Mouse (Mus musculus): Measurements from ENCODE around the gene Vwa5b2.

Vwa5b2 gene

GRCm38 (mm10) chr16:20610501-20611356 lies 21.5 kb downstream of the Vwa5b2 start:
- peak; percentile 37 to 70 for DNase-seq (ENCODE audit: low spot score in 2 of 2)

GRCm38 (mm10) chr16:20611357-20612227 lies 22.3 kb downstream of the Vwa5b2 start, which contains the start of the genes Eef1akmt4, Gm49333 and Alg3:
Gene Eef1akmt4 (plus strand): TSS chr16:20611593.
Gene Gm49333 (plus strand): TSS chr16:20611610.
Gene Alg3 (minus strand): TSS chr16:20611735.
- peak; percentile 72 to 76 for DNase-seq (ENCODE audit: low spot score in 2 of 2)

- DNase-seq (ENCODE audit: low spot score in 2 of 2) = no peak
These were observed 30.5 kb downstream of the Vwa5b2 start for GRCm38 (mm10) chr16:20619541-20620398.

GRCm38 (mm10) chr16:20620399-20620735 lies 31.1 kb downstream of the Vwa5b2 start:
- DNase-seq (ENCODE audit: low spot score in 2 of 2) = no peak

GRCm38 (mm10) chr16:20620751-20621190 lies 31.5 kb downstream of the Vwa5b2 start:
- DNase-seq (ENCODE audit: low spot score in 2 of 2) = peak in 1 of 2 experiments; percentile 54

- peak in 1 of 2 experiments; percentile 54 for DNase-seq (ENCODE audit: low spot score in 2 of 2)
These were observed 32.1 kb downstream of the Vwa5b2 start, which contains the start of gene Camk2n2 for GRCm38 (mm10) chr16:20621191-20621990. Gene Camk2n2 (minus strand): TSS chr16:20621287.

- peak in 1 of 2 experiments; percentile 65 for DNase-seq (ENCODE audit: low spot score in 2 of 2)
These were observed 32.9 kb downstream of the Vwa5b2 start for GRCm38 (mm10) chr16:20621991-20622685.

- DNase-seq (ENCODE audit: low spot score in 2 of 2) = no peak
These were observed 33.9 kb downstream of the Vwa5b2 start for GRCm38 (mm10) chr16:20623211-20623610.

- DNase-seq (ENCODE audit: low spot score in 2 of 2) = no peak
These were observed 39.7 kb downstream of the Vwa5b2 start for GRCm38 (mm10) chr16:20628871-20629391.

GRCm38 (mm10) chr16:20629731-20630634 lies 40.7 kb downstream of the Vwa5b2 start, which contains the start of gene Ece2:
Gene Ece2 (plus strand): TSS chr16:20629828.
- peak in 1 of 2 experiments; percentile 36 for DNase-seq (ENCODE audit: low spot score in 2 of 2)

- no peak for DNase-seq (ENCODE audit: low spot score in 2 of 2)
These were observed 48.1 kb downstream of the Vwa5b2 start for GRCm38 (mm10) chr16:20637410-20637809.

- DNase-seq (ENCODE audit: low spot score in 2 of 2) = peak; percentile 48 to 62
These were observed 49.1 kb downstream of the Vwa5b2 start for GRCm38 (mm10) chr16:20638367-20638766.

GRCm38 (mm10) chr16:20642161-20642560 lies 52.9 kb downstream of the Vwa5b2 start:
- peak; percentile 58 to 77 for DNase-seq (ENCODE audit: low spot score in 2 of 2)

- DNase-seq (ENCODE audit: low spot score in 2 of 2) = no peak
These were observed 54.6 kb downstream of the Vwa5b2 start for GRCm38 (mm10) chr16:20643911-20644310.

- peak; percentile 90 to 96 for DNase-seq (ENCODE audit: low spot score in 2 of 2)
These were observed 62.0 kb downstream of the Vwa5b2 start, which contains the start of gene Psmd2 for GRCm38 (mm10) chr16:20651076-20651946. Gene Psmd2 (plus strand): TSS chr16:20651652.

- no peak for DNase-seq (ENCODE audit: low spot score in 2 of 2)
These were observed 62.7 kb downstream of the Vwa5b2 start for GRCm38 (mm10) chr16:20651947-20652310.

GRCm38 (mm10) chr16:20653315-20653714 lies 64.0 kb downstream of the Vwa5b2 start:
- DNase-seq (ENCODE audit: low spot score in 2 of 2) = no peak
